Mouse (Mus musculus): ENCODE data around the gene Adgrg1.

Adgrg1 gene

DNA sequence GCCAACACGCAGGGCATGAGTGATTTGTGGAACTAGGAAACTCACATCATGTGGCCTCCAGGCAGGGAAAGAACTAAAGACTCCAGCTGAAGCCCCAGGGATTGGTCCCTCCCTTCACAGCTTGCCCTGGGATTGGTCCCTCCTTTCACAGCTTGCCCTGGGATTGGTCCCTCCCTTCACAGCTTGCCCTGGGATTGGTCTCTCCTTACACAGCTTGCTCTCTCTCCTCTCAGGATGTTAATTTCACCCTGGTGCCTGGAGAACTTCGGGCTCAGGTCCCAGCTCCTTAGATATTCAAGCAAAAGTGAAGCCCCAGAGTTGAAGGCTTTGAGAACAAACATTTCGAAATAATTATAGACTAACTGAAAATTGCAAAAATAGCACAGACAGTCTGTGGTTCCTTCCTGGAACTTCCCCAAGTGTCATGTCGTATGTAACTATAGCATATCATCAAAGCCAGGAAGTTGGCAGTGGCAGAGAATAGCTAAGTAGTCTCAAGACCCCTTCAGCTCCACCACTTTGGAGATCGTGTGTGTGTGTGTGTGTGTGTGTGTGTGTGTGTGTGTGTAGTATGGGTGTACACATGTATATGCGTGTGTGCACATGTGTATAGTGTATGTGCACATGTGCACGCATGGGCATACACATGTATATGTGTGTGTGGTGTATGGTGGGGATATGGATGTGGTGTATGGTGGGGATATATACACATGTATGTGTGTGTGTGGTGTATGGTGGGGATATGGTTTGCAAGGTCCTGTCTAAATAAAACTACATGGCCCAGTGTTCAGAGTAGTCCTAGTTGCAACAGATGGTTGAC, 62.8 kb downstream of the Adgrg1 start:
- peak; percentile 99 for ATAC-seq (ENCODE audit: low TSS enrichment)

DNA sequence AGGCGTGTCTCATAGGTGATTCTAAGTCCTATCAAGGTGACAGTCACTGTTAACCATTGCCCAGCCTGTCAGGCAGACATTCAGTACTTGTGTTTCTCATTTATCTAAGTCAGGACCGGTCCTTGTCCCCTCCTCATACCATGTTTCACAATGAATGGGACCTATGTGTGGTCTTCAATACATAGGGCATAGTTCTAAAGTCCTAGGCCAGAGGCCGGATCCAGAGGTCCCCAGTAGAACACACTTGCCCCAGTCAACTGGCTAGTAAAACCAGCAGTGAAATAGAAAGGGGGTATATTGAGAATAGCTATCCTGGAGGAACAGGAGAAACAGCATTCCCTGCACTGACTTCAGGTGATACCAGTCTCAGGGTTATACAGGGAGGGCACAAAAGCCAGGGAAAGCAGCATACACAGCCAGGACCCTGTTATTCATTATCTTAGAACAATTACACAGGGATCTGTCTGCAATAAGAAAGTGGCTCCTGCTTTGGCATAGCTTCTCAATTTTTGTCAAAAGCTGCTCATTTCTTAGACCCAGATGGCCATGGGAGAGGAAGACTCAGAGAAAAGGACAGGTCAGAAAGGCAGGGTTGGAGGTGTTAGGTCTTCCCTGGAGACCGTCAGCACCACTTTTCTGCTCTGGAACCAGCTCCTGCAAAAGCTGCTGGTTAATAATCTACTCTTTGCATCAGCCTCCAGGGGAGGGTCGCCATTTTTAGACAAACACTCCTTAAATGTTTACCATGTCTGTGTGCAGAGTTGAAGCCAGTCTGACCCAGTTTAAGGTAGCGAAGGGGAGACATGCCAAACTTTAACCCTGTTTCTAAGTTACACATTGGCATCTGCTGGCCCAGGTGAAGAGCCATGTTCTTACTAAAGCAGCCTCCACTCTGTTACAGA, 67.6 kb downstream of the Adgrg1 start:
- no peak for ATAC-seq (ENCODE audit: low TSS enrichment)

DNA sequence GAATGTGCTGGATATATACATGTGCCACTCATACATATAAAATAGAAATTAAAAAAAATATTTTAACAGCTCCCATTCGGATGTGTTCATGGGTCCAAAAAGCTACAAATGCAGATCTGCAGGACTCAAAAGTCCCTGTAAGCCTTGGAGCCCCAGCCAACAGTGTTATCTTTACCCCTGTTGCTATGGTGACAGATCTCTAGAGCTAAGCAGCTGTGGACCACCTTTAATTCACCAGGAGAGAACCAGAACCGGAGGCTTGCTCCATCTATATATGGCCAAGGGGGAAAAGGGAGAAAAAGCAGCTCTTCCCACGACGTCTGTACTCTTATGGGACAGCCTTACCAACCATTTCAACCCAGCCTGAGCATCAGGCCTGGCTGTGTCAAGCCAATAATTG, 70.3 kb downstream of the Adgrg1 start:
- ATAC-seq (ENCODE audit: low TSS enrichment), result no peak

DNA sequence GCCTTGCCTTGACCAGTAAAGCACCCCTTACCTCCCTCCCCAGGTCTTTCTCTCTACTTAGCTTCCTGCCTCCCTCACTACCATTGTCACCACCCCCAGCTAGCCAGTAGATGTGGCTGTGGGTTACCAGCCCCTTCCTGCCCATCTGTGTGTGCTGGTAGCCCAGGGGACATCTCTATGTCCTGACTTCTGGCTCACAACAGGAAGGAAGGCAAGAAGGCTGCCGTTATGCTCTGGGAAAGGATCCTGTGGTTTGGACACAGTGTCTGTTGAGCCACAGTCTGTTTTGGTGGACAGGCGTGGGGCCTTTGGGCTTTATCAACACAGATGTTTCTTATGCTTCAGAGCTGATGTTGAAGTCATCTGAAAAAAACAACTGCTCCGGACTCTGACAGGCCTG, 72.4 kb downstream of the Adgrg1 start:
- ATAC-seq (ENCODE audit: low TSS enrichment), result no peak

DNA sequence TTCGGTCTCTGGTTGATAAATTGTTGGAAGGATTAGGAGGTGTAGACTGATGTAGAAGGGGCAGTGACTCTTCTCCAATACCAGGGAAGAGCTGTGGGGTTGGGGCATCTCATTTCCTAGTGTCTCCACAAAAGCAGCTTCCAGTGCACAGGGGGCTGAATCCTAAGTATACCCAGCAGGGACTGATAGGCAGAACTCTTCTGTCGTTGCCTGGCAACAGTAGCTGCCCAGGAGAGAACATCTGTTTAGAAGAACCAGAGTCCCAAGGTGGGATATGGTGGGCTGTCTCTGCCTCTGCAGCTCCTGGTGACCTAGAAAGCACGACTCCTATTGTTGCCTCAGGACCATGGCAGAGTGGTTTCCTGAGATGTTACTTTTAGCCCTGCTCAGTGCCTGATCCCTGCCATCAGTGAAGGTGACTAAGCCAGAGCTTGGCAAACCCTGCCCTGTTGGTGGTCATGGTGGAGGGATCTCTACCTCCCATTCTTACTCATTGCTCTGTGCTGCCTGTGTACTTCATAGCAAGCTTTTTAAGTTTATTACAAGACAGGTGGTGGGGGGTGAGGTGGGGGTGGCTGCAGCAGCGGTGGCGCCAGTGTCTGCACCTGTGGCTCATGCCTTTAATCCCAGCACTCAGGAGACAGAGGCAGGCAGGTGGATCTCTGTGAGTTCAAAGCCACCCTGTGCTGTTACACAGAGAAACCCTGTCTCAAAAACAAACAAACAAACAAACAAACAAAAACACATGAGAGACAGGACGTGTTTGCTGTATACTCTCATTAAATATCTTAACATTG, 73.5 kb downstream of the Adgrg1 start:
- ATAC-seq (ENCODE audit: low TSS enrichment), result no peak

DNA sequence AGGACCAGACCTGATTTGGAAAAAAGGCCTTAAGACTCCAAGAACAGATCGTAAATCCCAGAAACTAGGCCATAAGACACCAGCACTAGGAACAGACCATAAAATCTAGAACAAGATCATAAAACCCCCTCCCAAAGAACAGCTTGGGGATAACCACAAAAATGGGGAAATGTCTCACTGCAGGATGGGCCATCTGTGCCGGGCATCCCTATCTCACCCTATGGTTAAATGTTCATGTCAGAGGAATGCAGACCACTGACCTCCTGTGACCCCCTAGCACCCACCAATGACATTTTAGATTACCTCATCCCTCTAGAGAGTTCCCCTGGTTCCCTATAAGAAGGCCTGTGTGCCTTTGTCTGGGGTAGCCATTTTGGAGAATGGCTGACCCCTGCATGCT, 75.1 kb downstream of the Adgrg1 start:
- ATAC-seq (ENCODE audit: low TSS enrichment), result no peak

DNA sequence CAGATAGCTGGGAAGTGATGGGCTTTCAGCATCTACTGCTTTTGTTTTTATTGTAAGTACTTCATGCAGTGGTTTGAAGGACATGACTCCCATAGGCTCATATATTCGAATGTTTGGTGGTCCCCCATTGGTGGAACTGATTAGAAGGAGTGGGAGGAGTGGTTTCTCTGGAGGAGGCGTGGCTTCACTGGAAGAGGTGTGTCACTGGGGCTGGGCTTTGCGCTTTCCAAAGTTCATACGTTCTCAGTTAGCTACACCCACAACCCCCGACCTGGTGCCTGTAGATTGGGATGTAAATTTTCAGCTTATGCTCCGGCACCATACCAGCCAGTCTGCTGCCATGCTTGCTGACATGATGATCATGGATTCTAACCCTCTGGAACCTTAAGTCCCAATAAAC, 79.9 kb downstream of the Adgrg1 start:
- no peak for ATAC-seq (ENCODE audit: low TSS enrichment)

DNA sequence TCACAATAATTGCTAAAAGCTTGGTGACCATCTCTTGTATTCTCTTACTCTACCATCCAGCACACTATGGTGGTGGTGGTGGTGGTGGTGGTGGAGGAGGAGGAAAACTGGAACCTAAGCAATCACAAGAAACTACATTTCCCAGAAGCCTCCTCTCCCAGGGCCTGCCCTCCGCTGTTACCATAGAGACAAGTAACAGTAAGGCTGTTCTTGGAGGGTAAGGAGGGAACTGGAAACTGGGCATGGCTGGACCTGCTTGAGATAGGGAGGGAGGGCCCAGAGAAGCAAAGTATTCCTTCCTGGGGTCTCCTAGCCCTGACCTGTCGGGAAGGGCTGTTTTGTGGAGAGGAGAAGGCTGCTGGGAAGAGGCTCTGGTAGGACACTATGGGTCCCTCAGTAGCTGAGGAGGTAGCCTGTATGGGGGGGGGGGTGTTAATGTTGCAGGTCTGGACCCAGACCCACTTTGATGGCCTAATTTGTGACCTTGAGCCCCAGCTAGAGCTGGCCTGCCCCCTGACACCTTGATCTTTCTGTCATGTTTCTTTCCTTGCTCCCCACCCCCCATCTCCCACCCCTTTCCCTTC, 80.5 kb downstream of the Adgrg1 start, which contains the start of gene Drc7:
TSS of gene Drc7 (plus strand) at position 177 of the 584 bp plus-strand sequence.
- peak; percentile 96 for ATAC-seq (ENCODE audit: low TSS enrichment)

DNA sequence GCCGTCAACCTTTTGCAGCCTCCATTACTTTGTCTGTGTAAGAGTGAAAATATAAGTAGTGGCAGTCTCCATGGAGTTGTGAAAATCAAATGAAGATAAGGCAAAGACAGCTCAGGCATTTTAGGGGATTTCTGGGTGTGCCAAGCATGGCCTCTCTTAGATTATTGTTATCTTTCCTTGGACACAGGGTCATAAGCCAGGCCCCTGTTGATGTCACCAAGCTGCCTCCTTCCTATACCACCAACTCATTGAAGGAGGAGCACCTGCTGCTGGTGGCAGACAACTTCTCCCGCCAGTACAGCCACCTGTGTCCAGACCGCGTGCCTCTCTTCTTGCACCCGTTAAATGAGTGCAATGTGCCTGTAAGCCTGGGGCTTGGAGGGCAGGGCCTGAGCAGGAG, 81.9 kb downstream of the Adgrg1 start:
- no peak for ATAC-seq (ENCODE audit: low TSS enrichment)

DNA sequence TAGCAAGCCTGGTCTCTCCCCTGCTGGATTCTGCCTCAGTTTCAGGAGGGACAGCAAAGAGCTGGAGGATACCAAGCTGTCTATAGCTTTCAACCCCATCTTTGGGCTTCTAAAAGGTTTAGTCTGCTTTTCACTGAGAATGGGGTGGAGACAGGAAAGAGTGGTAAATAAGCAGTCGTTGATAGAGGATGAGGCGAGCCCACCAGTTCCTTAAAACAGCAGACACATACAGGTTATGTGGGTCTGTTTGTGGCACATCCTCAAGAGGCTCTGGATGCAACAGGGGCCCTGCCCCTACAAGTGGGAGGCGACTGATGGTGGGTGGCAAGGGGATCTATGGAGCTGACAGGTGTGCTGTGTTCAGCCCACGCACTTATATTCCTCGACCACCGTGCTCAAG, 84.1 kb downstream of the Adgrg1 start:
- ATAC-seq (ENCODE audit: low TSS enrichment), result no peak

DNA sequence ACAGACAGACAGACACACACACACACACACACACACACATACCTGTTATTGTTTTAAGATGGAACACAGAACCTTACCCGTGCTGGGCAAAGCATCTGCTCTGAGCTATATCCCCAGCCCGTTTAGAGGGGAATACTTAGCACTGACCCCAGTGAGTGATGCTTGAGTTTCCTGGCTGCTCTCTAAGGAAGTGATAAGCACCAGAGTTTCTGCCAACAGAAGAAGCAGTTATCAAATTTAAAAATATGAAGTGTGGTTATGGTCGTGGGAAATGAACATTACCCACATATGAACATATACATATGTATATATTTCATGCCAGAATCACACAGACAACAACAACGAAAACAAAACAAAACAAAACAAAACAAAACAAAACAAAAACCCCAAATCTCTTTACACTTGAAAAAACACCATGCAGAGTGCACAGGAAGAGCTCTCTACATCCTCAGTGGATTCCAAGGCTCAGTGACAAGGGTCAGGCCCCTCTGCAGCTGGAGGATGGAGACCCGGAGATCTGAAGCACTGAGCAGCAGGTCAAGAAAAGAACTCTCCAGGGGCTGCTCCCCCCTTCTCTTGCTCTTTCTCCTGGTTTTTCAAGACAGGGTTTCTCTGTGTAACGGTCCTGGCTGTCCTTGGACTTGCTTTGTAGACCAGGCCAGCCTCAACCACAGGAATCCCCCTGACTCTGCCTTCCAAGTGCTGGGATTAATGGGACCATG, 85.4 kb downstream of the Adgrg1 start:
- no peak for ATAC-seq (ENCODE audit: low TSS enrichment)
